Mouse (Mus musculus) heart, embryonic 15.5 days (tissue): ENCODE results near the gene Olfr365. TPM values are rescaled to one million over a fixed set of nuclear protein-coding genes. Genes with fewer than 3 reads are reported as not detected.

Source experiments
- ATAC-seq: fragments of 200-750 bp; cut with Nextera tagmentation; replicated peaks from 2 replicates; pipeline ENCODE4 v1.8.0; 2017; ENCODE audit warnings: low read depth, moderate TSS enrichment; ENCODE audit not compliant: insufficient number of reproducible peaks, insufficient read depth, low FRiP score
- H3K27ac ChIP-seq: fragments of 300-500 bp; sonication (generic); 2 replicates; pipeline ENCODE4 v1.5.1; 2015; ENCODE audit warnings: mild to moderate bottlenecking, inconsistent platforms
- H3K27me3 ChIP-seq: fragments of 300-500 bp; sonication (generic); 2 replicates; pipeline ENCODE4 v1.6.1; 2015; ENCODE audit warnings: inconsistent platforms
- H3K36me3 ChIP-seq: fragments of 300-500 bp; sonication (generic); 2 replicates; pipeline ENCODE4 v1.6.1; 2015; ENCODE audit warnings: mild to moderate bottlenecking, inconsistent platforms
- H3K4me1 ChIP-seq: fragments of 300-500 bp; sonication (generic); replicated peaks from 2 replicates; pipeline ENCODE4 v1.6.1; 2015; ENCODE audit warnings: inconsistent platforms
- H3K4me2 ChIP-seq: fragments of 300-500 bp; sonication (generic); 2 replicates; pipeline ENCODE4 v1.6.1; 2015; ENCODE audit warnings: inconsistent platforms, mild to moderate bottlenecking, moderate library complexity
- H3K4me3 ChIP-seq: fragments of 300-500 bp; sonication (generic); 2 replicates; pipeline ENCODE4 v1.5.1; 2015; ENCODE audit warnings: mild to moderate bottlenecking, inconsistent platforms
- H3K9ac ChIP-seq: fragments of 300-500 bp; sonication (generic); 2 replicates; pipeline ENCODE4 v1.6.1; 2015; ENCODE audit warnings: mild to moderate bottlenecking, inconsistent platforms
- H3K9me3 ChIP-seq: fragments of 300-500 bp; sonication (generic); replicated peaks from 2 replicates; pipeline ENCODE4 v1.6.1; 2016; ENCODE audit warnings: inconsistent platforms
- WGBS: fragments of 180-500 bp; shearing (Covaris S2); methylation state at CpG from one replicate; pipeline ENCODE4 v1.1.7; 2015; ENCODE audit warnings: mixed read lengths; 5-methylcytosine and 5-hydroxymethylcytosine counted together
- polyA plus RNA-seq: library from polyadenylated mRNA; unstranded; fragments of >200 nt; fragmentation: Nextera tagmentation; extraction: Ambion mirVana; gene quantifications from 2 replicates; pipeline ENCODE4 v1.2.1, GENCODE M21; 2015

Olfr365 gene
- polyA plus RNA-seq = not detected in 2 replicates

- Histone ChIP-seq H3K4me3 (no peak within 1 kb of the TSS), H3K4me1 (no peaks in the 10 kb centered on the region), H3K4me2 (no peak within 1 kb of the TSS), H3K27ac (no peak within 1 kb of the TSS), H3K36me3 (no peaks in the 10 kb centered on the region), H3K9ac (no peak within 1 kb of the TSS), H3K27me3 (no peaks in the 10 kb centered on the region), H3K9me3 (no peaks in the 10 kb centered on the region)
- WGBS = 57% methylated on average over 3 of the region's 3 CpGs
- ATAC-seq = no peak
These were observed at the start of gene Olfr365 for GRCm38 (mm10) chr2:37187898-37188297. Gene Olfr365 (plus strand): TSS chr2:37188198.

GRCm38 (mm10) chr2:37139022-37139421 is 49.0 kb upstream of the Olfr365 start, which contains the start of gene Olfr364-ps1:
Gene Olfr364-ps1 (plus strand): TSS chr2:37139322.
- Histone ChIP-seq H3K27me3 (no peaks in the 10 kb centered on the region), H3K27ac (no peak within 1 kb of the TSS), H3K4me3 (no peak within 1 kb of the TSS), H3K9ac (no peak within 1 kb of the TSS), H3K9me3 (no peaks in the 10 kb centered on the region), H3K4me2 (no peak within 1 kb of the TSS), H3K4me1 (no peaks in the 10 kb centered on the region), H3K36me3 (no peaks in the 10 kb centered on the region)
- 78% methylated on average over 3 of the region's 3 CpGs for WGBS
- ATAC-seq = no peak

- Histone ChIP-seq H3K27ac (no peak within 1 kb of the TSS), H3K27me3 (no peaks in the 10 kb centered on the region), H3K9me3 (no peaks in the 10 kb centered on the region), H3K9ac (no peak within 1 kb of the TSS), H3K4me3 (no peak within 1 kb of the TSS), H3K4me2 (no peak within 1 kb of the TSS), H3K4me1 (no peaks in the 10 kb centered on the region), H3K36me3 (no peaks in the 10 kb centered on the region)
- no peak for ATAC-seq
These were observed 23.3 kb downstream of the Olfr365 start, which contains the start of gene Olfr366 for GRCm38 (mm10) chr2:37211274-37211673. Gene Olfr366 (plus strand): TSS chr2:37211574.

Other genes starting within 250 kb of the Olfr365 start
- gene Olfr357, start 194.4 kb upstream of the Olfr365 start, polyA plus RNA-seq = not detected in 2 replicates
- not detected in 2 replicates for gene Olfr358, start 178.9 kb upstream of the Olfr365 start, polyA plus RNA-seq
- gene Olfr360, start 122.5 kb upstream of the Olfr365 start, polyA plus RNA-seq = not detected in 2 replicates
- gene Olfr361, start 98.9 kb upstream of the Olfr365 start, polyA plus RNA-seq = not detected in 2 replicates
- not detected in 2 replicates for gene Olfr362, start 70.3 kb upstream of the Olfr365 start, polyA plus RNA-seq
- gene Olfr364-ps1, start 48.9 kb upstream of the Olfr365 start, polyA plus RNA-seq = not detected in 2 replicates
- not detected in 2 replicates for gene Olfr366, start 23.4 kb downstream of the Olfr365 start, polyA plus RNA-seq
- not detected in 2 replicates for gene Olfr368, start 138.3 kb downstream of the Olfr365 start, polyA plus RNA-seq
- 30.3 and 31.6 TPM in 2 replicates for gene Pdcl, start 171.1 kb downstream of the Olfr365 start, polyA plus RNA-seq
- gene Rc3h2, start 234.7 kb downstream of the Olfr365 start, polyA plus RNA-seq = 9.2 and 11.4 TPM in 2 replicates